Mouse (Mus musculus) heart, adult 2 months (tissue): ENCODE measurements around the gene Tbc1d10c.
"Not testable (repeated sequence)": the region's sequence is repeated elsewhere in the genome, so short reads cannot be mapped to it uniquely, and the experiment has no call there.

Experiments
- CTCF ChIP-seq: fragments of 200-600 bp; IDR thresholded peaks from 2 replicates; pipeline ENCODE4 v1.8.1; 2022; ENCODE audit warnings: antibody characterized with exemption, mild to moderate bottlenecking, moderate library complexity
- EP300 ChIP-seq: fragments of 200-500 bp; IDR thresholded peaks from 2 replicates; pipeline ENCODE4 v1.6.1; 2011; ENCODE audit warnings: low read depth, low read length, control low read depth; ENCODE audit not compliant: insufficient read depth
- POLR2A ChIP-seq: fragments of 200-500 bp; IDR thresholded peaks from 2 replicates; pipeline ENCODE4 v1.6.1; 2011; ENCODE audit warnings: mild to moderate bottlenecking, low read depth, low read length, control low read depth; ENCODE audit not compliant: insufficient read depth

- not testable (repeated sequence) for TF ChIP-seq CTCF, POLR2A, EP300
These were observed 55.7 kb downstream of the Tbc1d10c start for GRCm38 (mm10) chr19:4135229-4135962.
